Mouse (Mus musculus): Measurements from ENCODE around the gene Grin3a.
A peak's percentile ranks its signal among the peaks of the same experiment; 100 is the strongest.
"Not testable (repeated sequence)": the region's sequence is repeated elsewhere in the genome, so short reads cannot be mapped to it uniquely, and the experiment has no call there.

Gene Grin3a

GRCm38 (mm10) chr4:49680171-49680875, 165.2 kb downstream of the Grin3a start:
- DNase-seq = no peak

- no peak for DNase-seq
Observed at GRCm38 (mm10) chr4:49676790-49677189, 168.8 kb downstream of the Grin3a start.

- no peak for DNase-seq
Observed at GRCm38 (mm10) chr4:49676071-49676470, 169.5 kb downstream of the Grin3a start.

- no peak for DNase-seq
Observed at GRCm38 (mm10) chr4:49664850-49665249, 180.7 kb downstream of the Grin3a start.

- DNase-seq = no peak
Observed at GRCm38 (mm10) chr4:49662231-49662630, 183.3 kb downstream of the Grin3a start.

- DNase-seq = no peak
Observed at GRCm38 (mm10) chr4:49661664-49662063, 183.9 kb downstream of the Grin3a start.

GRCm38 (mm10) chr4:49659421-49659820, 186.1 kb downstream of the Grin3a start:
- no peak for DNase-seq

GRCm38 (mm10) chr4:49639913-49640312, 205.6 kb downstream of the Grin3a start:
- DNase-seq = no peak

GRCm38 (mm10) chr4:49637821-49638220, 207.7 kb downstream of the Grin3a start:
- no peak for DNase-seq

- DNase-seq = no peak
Observed at GRCm38 (mm10) chr4:49632139-49632481, 213.4 kb downstream of the Grin3a start.

- DNase-seq = peak; percentile 96
Observed at GRCm38 (mm10) chr4:49631319-49632138, 214.0 kb downstream of the Grin3a start, which contains the start of gene Rnf20. Gene Rnf20, plus strand, starts transcription at chr4:49632006.

- no peak for DNase-seq
Observed at GRCm38 (mm10) chr4:49628941-49629340, 216.6 kb downstream of the Grin3a start.

GRCm38 (mm10) chr4:49626973-49627372, 218.6 kb downstream of the Grin3a start:
- peak; percentile 73 for DNase-seq

- DNase-seq = not testable (repeated sequence)
Observed at GRCm38 (mm10) chr4:49624969-49625368, 220.6 kb downstream of the Grin3a start.

- DNase-seq = no peak
Observed at GRCm38 (mm10) chr4:49623916-49624315, 221.6 kb downstream of the Grin3a start.

- no peak for DNase-seq
Observed at GRCm38 (mm10) chr4:49622272-49622671, 223.3 kb downstream of the Grin3a start.

- not testable (repeated sequence) for DNase-seq
Observed at GRCm38 (mm10) chr4:49619861-49620260, 225.7 kb downstream of the Grin3a start.

- DNase-seq = no peak
Observed at GRCm38 (mm10) chr4:49616924-49617323, 228.6 kb downstream of the Grin3a start.
